Mouse (Mus musculus) adipocyte (in vitro differentiated cells): ENCODE measurements around the gene Erg28.

ENCODE experiments used
- DNase-seq: peaks from one replicate; pipeline ENCODE4 v3.0.0-alpha.2; 2016; ENCODE audit warnings: low spot score

Gene Erg28

DNA sequence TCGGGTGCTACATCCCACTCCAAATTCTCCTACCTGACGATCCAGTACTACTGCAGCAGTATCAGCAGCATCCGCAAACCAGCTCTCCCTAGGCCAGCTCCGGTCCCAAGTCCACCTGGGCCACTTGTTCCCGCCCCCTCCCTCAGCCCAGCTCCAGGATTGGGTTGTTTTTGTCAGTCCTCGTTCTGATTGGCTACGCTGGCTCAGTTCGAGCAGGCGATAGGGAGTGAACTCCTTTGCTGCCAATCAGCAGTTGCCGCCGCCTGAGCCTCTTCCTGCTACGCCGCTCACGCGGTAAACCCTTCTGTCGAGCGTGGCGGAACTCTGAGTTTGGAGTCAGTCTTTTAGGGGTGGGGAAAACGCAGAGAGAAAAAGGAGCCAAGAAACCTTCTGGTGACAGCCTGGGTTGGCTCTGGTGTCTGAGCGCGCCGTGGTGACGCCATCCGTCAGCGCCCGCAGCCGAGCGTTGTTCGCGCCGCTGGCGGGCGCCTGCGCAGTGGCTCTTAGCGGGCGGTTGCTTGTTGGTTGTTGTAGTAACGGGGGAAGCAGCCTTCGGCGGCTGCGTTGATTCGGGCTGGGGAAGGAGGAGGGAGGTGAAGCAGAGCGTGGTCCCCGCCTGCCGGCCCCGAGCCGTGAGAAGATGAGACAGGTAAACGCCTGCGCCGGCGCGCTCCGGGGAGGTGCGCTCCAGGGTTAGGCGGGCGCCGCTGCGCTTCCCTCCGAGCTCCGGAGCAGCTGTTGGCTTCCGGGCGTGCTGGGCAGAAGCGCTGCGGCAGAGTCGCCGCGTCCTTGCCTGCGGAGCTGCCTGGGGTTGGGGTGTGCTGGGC, at the start of gene Erg28, which contains the start of gene Ttll5:
Gene Erg28, minus strand, starts transcription at position 113 of the 827 bp plus-strand sequence.
Gene Ttll5, plus strand, starts transcription at position 222 of the 827 bp plus-strand sequence.
- DNase-seq: peak; percentile 97

DNA sequence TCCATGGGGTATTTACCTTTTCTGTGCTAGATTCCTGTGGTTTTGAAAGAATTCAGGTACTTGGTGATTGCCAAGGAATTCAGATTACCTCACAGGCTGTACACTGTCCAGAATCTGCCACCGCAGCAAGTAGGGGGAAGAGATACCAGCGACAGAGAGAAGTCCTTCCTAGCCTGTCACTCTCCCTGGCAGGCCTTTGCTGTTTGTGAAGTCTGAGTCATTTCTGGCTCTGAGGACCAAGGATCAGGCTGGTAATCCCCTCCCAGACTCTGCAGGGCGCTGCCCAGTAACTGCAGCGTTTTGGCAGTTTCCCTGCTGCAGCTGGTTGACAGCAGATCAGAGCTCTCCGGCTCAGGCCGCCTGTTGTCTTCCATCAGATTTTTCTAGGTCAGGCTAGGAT, 45.1 kb upstream of the Erg28 start:
- DNase-seq: peak; percentile 86

DNA sequence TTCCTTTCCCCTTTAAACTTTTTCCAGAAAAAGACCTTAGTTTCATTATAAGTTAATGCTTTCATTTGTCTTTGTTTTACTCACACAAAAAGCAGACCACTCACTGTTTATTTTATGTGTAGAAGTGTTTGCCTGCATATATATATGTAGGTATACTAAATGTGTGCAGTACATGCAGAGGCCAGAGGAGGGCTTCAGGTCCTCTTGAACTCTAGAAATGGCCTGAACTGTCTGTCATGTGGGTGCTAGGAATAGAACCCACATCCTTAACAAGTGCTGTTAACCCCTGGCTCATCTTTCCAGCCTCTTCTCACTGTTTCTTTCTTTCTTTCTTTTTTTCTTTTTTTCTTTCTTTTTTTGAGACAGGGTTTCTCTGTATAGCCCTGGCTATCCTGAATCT, 42.8 kb upstream of the Erg28 start:
- no peak for DNase-seq

DNA sequence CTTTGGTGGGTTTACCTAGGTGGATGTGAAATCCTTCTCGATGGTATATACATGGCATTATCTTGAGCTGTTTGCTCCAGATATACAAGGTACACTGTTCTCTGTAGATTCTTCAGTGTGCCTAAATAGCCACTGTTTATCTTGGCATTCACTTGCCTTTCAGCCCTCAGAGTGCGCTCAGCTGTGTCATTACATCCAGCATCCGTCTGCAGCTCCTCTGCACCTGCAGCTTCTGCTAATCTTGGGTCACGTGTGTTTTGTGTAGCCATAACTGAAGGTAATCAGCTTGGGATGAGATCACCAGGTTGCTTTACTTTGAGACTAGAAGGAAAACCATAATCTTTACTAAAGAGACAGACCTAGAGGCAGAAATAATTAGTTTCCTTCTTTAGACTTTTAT, 42.3 kb upstream of the Erg28 start:
- DNase-seq: no peak

DNA sequence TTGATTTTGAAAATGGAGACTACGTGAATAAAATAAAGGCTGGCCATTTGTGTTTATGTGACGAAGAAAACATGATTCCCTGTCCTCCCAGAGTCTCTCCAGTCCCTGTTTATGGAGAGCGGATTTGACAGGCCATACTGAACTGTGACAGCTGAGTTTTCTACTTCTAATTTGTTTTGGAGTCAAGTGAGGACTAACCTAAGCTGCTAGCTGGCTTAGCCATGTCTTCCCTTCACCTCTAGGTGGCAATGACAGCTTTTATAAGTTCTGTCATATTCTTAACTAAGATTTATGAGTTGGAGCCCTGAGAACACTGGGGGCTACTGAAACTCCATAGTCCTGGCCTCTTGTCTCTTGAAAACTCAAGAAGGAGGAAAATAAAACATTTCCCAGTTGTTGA, 41.2 kb upstream of the Erg28 start:
- DNase-seq: peak; percentile 58

DNA sequence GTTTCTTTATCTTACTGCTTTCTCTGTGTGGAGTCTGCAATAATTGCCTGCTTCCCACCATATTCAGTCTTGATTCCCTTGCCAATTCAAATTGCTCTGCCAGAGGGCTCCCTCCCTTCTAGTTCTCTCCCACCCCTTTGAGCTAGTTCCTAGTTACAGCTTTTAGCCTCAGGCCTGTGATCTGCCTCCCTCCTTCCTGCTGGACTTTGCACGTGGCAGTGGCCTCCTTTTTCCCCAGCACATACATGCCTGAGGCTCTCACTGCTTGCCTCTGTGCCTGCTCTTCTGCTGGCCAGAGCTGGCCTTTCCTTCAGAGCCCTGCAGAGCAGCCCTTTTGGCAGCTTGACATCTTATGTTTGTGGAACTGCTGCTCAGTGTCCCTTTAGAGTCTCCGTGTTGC, 38.2 kb upstream of the Erg28 start:
- peak; percentile 28 for DNase-seq

DNA sequence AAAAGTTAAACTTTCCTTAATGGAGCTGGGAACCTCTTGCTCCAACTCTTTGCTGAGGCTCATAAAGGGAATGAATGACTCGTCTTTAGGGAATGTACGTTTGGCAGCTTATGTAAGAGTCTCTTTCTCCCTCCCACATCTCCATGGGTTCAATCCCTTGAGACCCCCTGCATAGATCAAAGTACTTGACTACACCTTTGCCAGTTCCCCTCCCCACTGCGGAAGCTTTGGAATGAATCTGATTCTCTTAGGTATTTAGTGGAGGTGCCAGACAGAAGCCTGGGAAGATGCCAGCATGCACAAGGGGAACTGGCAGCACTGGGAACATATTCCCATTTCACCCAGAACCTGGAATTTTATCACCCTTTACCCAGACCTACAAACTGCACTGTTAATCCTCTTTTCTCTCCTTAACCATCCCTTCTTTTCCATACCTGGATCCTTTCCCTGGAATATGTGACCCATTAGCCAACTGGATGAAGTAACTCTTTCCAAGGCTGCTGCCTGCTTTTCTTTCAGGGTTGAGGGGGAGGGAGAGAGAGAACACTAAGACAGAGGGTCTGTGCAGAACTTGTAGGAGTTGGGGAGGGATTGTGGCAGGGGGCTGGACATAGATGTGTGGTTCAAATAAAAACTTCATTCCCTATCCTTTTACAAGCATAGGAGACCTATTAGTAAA, 35.3 kb upstream of the Erg28 start:
- peak; percentile 33 for DNase-seq

DNA sequence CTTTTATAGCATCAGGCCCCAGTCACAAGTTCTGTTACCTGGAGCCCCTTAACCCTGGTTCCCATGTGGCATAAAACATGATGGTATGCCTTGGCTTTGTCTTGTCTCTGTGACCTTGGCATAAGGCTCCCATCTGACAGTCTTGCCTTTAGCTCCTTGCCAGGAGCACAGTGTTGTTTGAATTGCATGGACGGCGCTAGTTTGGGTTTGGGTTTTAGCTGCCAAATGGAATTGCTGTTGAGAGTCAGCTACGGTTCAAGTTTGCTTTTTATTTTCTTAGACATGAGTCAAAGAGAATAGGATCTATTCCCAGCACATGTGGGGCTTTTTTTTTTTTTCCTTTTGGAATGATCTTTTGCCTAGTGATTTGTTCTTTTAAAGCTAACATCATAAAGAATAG, 34.8 kb upstream of the Erg28 start:
- peak; percentile 45 for DNase-seq

DNA sequence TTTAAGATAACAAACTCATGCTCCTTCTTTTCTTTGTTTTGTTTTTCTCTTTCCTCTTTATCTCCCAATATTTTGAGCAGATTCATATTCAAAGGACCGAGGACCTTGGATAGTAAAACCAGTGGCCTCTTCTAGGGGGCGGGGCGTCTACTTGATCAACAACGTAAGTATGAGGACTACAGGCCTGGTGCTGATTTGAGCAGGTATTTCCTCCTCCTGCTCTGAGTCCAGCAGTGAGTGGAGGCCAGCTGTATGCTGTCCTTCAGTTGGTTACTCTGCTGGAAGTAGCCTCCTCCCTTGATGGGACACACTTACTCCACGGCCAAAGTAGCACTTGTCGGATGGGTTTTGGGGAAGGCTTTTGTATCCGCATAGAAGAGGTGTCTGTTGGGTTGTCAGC, 33.0 kb upstream of the Erg28 start:
- no peak for DNase-seq

DNA sequence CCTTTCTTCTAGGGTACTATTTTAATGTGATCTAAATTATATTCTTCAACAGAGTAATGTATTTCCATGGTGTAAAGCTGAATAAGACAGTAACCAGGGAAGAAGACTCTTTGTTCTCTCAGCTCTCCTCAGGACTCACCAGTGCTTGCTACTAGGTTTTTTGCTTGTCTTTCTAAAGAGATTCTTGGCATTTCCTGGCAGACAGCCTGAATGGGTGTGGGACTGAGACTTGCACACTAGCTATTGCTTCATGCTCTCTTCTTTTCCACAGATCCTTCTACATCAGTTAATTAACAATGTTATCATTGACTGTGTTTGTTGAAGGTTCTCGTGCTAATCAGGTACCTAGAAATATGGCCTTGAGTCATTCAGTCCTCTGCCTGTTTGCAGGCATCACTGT, 29.9 kb upstream of the Erg28 start:
- peak; percentile 63 for DNase-seq

DNA sequence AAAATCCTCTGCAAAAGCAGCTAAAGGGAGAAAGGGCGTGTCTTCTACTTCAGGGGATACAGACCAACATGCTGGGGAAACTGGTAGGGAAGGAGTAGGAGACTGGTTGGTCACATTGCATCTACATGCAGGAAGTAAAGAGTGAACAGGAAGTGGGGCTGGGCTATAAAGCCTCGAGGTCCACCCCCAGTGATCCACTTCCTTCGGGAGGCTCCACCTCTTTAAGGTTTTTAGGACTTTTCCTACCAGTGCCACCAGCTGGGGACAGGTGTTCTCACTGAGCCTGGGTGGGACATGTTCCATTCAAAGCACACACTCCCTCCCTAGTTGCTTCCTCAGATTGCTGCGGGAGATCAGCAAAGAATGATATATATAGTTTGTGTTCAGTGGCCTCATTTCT, 29.5 kb upstream of the Erg28 start:
- DNase-seq: no peak

DNA sequence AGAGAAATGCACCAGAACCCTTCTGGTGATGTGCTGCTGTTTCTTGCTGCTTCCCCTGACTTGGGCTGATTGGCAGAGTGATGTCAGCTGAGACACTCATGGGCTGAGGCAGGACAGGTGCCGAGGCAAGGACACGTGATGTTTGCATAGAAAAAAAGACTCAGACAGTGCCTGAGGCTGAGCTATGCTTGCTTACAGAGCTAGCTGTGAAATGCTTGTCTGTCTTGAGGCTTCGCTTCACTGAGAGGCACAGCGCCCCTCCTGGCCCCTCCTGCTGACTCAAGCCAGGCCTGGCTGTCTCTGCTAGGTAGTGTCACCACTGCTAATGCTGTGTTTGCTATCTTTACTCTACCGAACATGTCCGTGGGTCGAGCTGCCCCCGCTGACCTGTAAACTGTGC, 26.3 kb upstream of the Erg28 start:
- no peak for DNase-seq

DNA sequence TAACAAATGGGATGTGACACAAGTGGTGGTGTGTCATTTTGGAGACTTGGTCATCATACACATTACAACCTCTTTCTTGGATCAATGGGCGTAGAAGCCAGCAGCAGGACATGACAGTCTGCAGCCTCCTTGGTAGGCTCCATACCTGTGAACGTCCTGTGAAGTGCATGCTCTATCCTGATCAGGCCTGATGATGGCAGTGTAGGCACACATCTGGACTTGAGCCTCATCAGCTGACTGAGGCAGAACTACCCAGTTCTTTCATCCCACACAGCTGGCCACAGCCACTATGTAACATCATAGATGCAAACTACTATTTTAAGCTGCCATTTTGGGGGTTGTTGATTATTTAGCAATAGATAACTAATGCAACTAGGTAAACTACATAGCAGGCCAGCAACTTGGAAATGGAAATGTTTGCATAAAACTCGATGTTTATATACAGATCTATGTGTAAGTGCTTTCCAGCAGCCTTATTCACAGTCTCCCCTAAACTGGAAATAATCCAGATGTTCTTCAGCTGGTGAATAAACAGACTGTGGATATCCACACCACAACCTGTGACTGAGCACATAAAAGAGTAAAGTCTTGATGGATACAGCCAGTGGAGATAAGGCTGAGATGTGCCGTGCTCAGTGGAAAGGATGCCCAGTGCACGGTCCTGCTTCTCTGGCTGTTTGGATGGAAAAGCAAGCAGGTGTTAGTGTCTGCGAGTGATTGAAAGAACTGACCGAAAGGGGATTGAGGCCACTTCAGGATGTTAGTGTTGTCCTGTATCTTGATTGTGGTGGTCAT, 24.0 kb upstream of the Erg28 start:
- DNase-seq: peak; percentile 60

DNA sequence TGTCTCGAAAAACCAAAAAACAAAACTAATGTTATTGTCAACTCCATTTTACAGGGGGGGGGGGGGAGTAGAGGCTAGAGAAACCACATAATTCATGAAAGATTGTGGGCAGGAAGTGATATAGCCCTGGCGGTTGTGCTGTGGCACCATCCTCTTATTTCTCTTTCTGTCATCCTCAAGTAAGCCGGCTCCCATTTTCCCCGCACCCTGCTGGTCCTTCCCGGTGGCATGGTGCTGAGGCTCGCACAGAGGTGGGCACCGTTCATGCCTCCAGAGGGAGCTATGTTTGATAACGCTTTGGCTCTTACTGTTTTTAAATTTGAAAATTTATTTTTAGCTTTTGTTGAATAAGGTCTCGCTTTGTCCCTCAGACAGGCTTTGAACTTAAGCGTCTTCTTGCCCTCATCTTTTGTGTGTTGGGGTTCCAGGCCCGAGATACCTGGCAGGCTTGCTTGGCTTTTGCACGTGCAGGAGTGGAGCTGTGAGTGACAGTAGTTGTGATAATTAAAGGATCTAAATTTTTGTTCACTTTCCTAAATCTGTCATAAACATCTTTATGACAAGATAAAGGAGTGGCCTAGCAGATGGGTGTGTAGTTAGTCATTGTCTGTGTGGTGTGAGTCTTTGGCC, 15.1 kb upstream of the Erg28 start:
- no peak for DNase-seq

DNA sequence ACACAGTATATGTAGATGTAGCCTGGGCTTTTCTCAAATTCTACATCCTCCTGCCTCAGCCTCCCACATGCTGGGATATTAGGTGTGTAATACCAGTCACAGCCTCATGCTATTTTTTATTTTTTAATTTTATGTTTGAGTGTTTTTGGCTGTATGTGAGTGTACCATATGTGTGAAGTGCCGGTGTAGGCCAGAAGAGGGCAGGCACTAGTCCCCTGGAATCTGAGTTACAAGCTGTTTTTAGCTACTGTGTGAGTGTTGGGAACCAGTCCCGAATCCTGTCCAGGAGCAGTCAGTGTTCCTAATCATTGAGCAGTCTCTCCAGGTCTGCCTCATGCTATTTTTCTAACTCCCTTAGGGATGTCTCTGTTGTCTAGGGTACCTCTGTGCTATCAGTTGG, 13.4 kb upstream of the Erg28 start:
- DNase-seq: no peak

DNA sequence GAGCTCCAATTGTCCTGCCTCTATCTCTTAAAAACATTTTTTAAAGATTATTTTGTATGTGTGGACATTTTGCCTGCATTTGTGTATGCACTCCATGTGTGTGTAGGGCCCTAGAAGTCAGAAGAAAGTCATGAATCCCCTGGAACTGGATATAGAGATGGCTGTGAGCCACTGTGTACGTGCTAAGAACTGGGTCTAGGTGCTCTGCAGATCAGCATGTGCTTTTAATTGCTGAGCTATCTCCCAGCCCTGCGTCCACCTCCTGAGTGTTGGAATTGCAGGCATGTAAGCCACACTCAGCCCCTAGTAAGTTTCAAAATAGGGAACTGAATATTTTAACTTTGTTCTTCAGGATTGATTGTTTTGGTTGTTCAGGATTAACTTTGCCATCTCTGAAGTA, 10.2 kb upstream of the Erg28 start:
- no peak for DNase-seq

DNA sequence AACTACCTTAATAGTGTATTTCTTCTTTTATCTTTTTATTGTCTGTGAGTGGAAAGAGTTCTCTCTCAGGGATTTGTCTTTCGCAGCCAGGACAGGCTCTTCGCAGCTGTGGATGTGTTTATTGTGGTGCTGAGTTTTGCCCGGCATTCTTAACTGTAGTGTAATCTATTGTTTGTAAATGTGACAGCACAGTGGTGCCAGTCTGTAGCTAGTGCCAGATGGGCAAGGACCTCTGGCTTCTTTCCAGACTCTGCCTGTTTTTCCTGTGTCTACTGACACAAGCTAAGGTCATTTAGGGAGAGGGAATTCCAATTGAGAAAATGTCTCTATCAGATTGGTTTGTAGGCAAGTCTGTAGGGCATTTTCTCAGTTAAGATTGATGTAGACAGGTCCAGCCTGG, 6.3 kb upstream of the Erg28 start:
- peak; percentile 85 for DNase-seq

DNA sequence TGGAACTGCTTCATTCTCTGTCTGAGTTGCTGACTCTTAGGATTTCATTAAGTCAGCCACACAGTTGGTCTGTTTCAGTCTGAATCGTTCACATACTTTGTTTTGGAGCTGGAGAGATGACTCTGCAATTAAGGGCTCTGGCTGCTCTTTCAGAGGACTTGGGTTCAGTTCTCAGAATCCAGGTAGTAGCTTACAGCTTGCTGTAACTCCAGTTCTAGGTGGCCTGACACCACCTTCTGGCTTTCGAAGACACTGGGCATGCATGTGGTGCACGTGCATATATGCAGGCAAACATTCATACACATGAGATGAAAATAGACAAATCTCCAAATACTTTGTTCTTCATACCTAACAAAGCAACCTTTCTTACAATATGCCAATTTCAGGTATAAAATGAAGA, 5.5 kb upstream of the Erg28 start:
- no peak for DNase-seq

DNA sequence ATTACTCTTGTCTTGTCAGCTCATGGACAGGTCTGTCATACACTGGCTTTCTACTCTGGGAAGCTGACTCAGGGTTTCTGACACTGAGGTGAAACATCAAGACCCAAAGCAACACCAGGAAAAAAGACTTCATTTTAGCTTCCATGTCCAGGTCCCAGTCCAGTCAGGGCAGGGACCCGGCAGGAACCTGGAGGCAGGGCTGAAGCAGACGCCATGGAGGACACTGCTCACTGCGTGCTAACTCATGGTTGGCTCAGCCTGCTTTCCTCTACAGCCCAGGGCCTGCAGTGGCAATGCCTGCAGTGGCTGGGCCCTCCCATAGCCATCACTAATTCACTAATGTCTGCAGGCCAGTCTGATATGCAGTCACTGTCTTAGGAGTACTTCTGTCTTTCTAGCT, 4.5 kb upstream of the Erg28 start:
- DNase-seq: no peak

DNA sequence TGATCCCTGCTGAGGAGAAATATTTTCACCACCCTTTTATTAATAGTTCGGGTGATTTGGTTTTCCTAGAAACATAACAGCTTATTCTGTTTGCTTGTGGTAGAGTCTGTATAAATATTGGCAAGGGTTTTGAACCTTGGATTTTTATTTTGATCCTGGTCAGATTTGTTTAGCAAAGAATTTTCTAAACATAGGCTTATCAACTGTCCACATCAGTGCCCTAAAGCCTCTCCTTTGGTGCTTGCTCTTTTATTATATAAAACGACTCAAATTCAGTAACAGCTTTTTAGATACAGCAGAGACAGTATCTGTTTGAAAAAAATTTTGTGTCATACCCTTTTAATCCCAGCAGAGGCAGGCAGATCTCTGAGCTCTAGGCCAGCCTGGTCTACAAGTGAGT, 1.5 kb upstream of the Erg28 start:
- DNase-seq: no peak

DNA sequence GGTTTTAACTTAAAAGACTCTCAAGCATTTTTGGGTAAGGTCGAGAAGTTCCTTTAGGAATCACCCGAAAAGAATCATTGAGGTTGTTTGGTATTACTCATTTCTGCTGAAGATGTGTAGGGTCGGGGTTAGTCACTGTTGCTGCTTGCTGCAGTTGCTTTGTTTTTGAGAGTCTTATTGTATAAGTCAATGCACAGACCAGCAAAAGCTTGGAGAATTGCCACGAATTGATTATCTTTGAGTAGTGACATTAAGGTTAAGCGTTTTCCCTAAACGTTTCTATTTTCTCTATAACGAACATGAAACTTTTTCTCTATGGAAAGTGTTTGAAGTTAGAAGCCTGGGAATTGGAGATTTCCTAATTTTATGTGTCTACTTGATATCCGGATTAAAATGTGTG, 1.0 kb upstream of the Erg28 start:
- DNase-seq: no peak

DNA sequence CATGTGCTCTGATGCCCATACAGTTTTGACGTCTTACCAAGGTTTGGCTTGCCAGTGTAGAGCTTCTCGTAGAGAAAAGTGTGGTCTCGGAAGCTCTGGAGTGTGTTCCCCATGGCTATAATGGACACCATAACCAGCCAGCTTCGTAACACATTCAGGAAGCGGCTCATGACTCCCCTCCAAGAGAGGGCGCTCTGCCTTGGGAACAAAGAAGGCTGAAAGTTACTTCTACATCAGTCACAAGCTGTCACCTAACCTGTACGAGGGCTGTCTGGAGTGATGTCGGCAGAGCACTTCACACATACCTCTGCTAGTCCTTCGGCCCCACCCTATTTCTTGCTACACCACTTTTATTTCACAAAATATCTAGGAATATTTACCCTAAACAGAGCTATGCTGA, 2.3 kb downstream of the Erg28 start:
- no peak for DNase-seq
